Mouse (Mus musculus) MEL (cell line): ENCODE data around the gene Upp2.

Experiments used
- ELF1 ChIP-seq: IDR thresholded peaks from 2 replicates; pipeline ENCODE4 v1.6.1; 2014; ENCODE audit warnings: low read depth, mild to moderate bottlenecking, inconsistent platforms, low read length, improper control_type of control experiment, moderate library complexity
- NRF1 ChIP-seq: IDR thresholded peaks from 2 replicates; pipeline ENCODE4 v1.6.1; 2014; ENCODE audit warnings: low read depth, mild to moderate bottlenecking, inconsistent platforms, low read length, improper control_type of control experiment, moderate library complexity; ENCODE audit not compliant: poor library complexity, insufficient read depth, severe bottlenecking

GRCm38 (mm10) chr2:58665081-58665814, 98.2 kb downstream of the Upp2 start:
- TF ChIP-seq NRF1 (no peak), ELF1 (no peak)
